Mouse (Mus musculus): Measurements from ENCODE around the gene Mpv17. TPM values are rescaled to one million over a fixed set of nuclear protein-coding genes. Genes with fewer than 3 reads are reported as not detected.

Mpv17 gene
- polyA plus RNA-seq, 1 experiment from 2014 or later = 59.0 TPM

- Histone ChIP-seq H3K4me2 (ENCODE audit: low read depth, low read length) (peak overlapping the region; percentile 80), H3K27me3 (ENCODE audit: control insufficient read depth, insufficient read depth, low read depth, low read length) (no peaks in the 10 kb centered on the region), H3K36me3 (ENCODE audit: control insufficient read depth, insufficient read depth, low read length) (peaks cover 18% of the 10 kb centered on the region), H3K9me3 (ENCODE audit: control insufficient read depth, low read length) (no peaks in the 10 kb centered on the region), H3K4me3 (ENCODE audit: low read length) (peak overlapping the region; percentile 72), H3K27ac (ENCODE audit: low read length) (peak overlapping the region; percentile 75; the same call in 1 of the 2 replicates), H3K4me1 (replicated peaks; ENCODE audit: control insufficient read depth, insufficient read depth, low read length) (peaks cover 5% of the 10 kb centered on the region), H3K9ac (ENCODE audit: low read length) (peak overlapping the region; percentile 81)
- peak; percentile 20 for ATAC-seq (ENCODE audit: low read depth)
- 25% methylated on average over 6 of the region's 6 CpGs for WGBS
Observed at GRCm38 (mm10) chr5:31153516-31154151, 417 bp downstream of the Mpv17 start.

GRCm38 (mm10) chr5:31151746-31152145, 2.3 kb downstream of the Mpv17 start:
- WGBS = 79% methylated on average over 3 of the region's 3 CpGs
- ATAC-seq (ENCODE audit: low read depth) = no peak

GRCm38 (mm10) chr5:31149781-31150180, 4.3 kb downstream of the Mpv17 start:
- H3K9ac ChIP-seq (ENCODE audit: low read length) = no peak overlapping the region
- no peaks in the 10 kb centered on the region for H3K27me3 ChIP-seq (ENCODE audit: control insufficient read depth, insufficient read depth, low read depth, low read length)
- H3K36me3 ChIP-seq (ENCODE audit: control insufficient read depth, insufficient read depth, low read length) = no peaks in the 10 kb centered on the region; the same call in 1 of the 2 replicates
- no peak for ATAC-seq (ENCODE audit: low read depth)
- peaks cover 5% of the 10 kb centered on the region for H3K4me1 ChIP-seq (replicated peaks; ENCODE audit: control insufficient read depth, insufficient read depth, low read length)
- no peak overlapping the region for H3K27ac ChIP-seq (ENCODE audit: low read length)
- no peak overlapping the region for H3K4me2 ChIP-seq (ENCODE audit: low read depth, low read length)
- 87% methylated on average over 4 of the region's 4 CpGs for WGBS
- H3K4me3 ChIP-seq (ENCODE audit: low read length) = no peak overlapping the region
- H3K9me3 ChIP-seq (ENCODE audit: control insufficient read depth, low read length) = no peaks in the 10 kb centered on the region

More at GRCm38 (mm10) chr5:31151746-31152145, 2.3 kb downstream of the Mpv17 start:
- no peaks in the 10 kb centered on the region for H3K9me3 ChIP-seq (ENCODE audit: control insufficient read depth, low read length)
- peaks cover 5% of the 10 kb centered on the region for H3K4me1 ChIP-seq (replicated peaks; ENCODE audit: control insufficient read depth, insufficient read depth, low read length)
- no peak overlapping the region for H3K4me3 ChIP-seq (ENCODE audit: low read length)
- no peak overlapping the region for H3K27ac ChIP-seq (ENCODE audit: low read length)
- peaks cover 1% of the 10 kb centered on the region; the same call in 1 of the 2 replicates for H3K36me3 ChIP-seq (ENCODE audit: control insufficient read depth, insufficient read depth, low read length)
- no peaks in the 10 kb centered on the region for H3K27me3 ChIP-seq (ENCODE audit: control insufficient read depth, insufficient read depth, low read depth, low read length)
- H3K9ac ChIP-seq (ENCODE audit: low read length) = no peak overlapping the region
- H3K4me2 ChIP-seq (ENCODE audit: low read depth, low read length) = no peak overlapping the region

GRCm38 (mm10) chr5:31138968-31139425, 15.1 kb downstream of the Mpv17 start:
- Histone ChIP-seq H3K36me3 (ENCODE audit: control insufficient read depth, insufficient read depth, low read length) (peaks cover 6% of the 10 kb centered on the region), H3K9me3 (ENCODE audit: control insufficient read depth, low read length) (no peaks in the 10 kb centered on the region), H3K27ac (ENCODE audit: low read length) (no peak overlapping the region), H3K27me3 (ENCODE audit: control insufficient read depth, insufficient read depth, low read depth, low read length) (peaks cover 55% of the 10 kb centered on the region), H3K9ac (ENCODE audit: low read length) (no peak overlapping the region), H3K4me1 (replicated peaks; ENCODE audit: control insufficient read depth, insufficient read depth, low read length) (peaks cover 7% of the 10 kb centered on the region; the same call in 1 of the 2 replicates), H3K4me2 (ENCODE audit: low read depth, low read length) (peak overlapping the region; percentile 11; the same call in 1 of the 2 replicates), H3K4me3 (ENCODE audit: low read length) (no peak overlapping the region; the same call in 1 of the 2 replicates)
- ATAC-seq (ENCODE audit: low read depth) = 0 out of 2 replicates have a peak, but pooled peaks have one; percentile 20
- 7% methylated on average over 9 of the region's 9 CpGs for WGBS

GRCm38 (mm10) chr5:31138241-31138967, 15.6 kb downstream of the Mpv17 start, which contains the start of gene Ucn:
Gene Ucn (minus strand): TSS chr5:31138829.
- no peak within 1 kb of the TSS for H3K27ac ChIP-seq (ENCODE audit: low read length)
- H3K4me1 ChIP-seq (replicated peaks; ENCODE audit: control insufficient read depth, insufficient read depth, low read length) = peaks cover 7% of the 10 kb centered on the region; the same call in 1 of the 2 replicates
- H3K27me3 ChIP-seq (ENCODE audit: control insufficient read depth, insufficient read depth, low read depth, low read length) = peaks cover 56% of the 10 kb centered on the region
- peak within 1 kb of the TSS; percentile 14; the same call in 1 of the 2 replicates for H3K4me3 ChIP-seq (ENCODE audit: low read length)
- peak; percentile 43; the same call in 1 of the 2 replicates for ATAC-seq (ENCODE audit: low read depth)
- 2% methylated on average over 48 of the region's 52 CpGs for WGBS
- peak within 1 kb of the TSS; percentile 11 for H3K4me2 ChIP-seq (ENCODE audit: low read depth, low read length)
- H3K9me3 ChIP-seq (ENCODE audit: control insufficient read depth, low read length) = no peaks in the 10 kb centered on the region
- peaks cover 4% of the 10 kb centered on the region; the same call in 1 of the 2 replicates for H3K36me3 ChIP-seq (ENCODE audit: control insufficient read depth, insufficient read depth, low read length)
- no peak within 1 kb of the TSS for H3K9ac ChIP-seq (ENCODE audit: low read length)

- Histone ChIP-seq H3K27me3 (ENCODE audit: control insufficient read depth, insufficient read depth, low read depth, low read length) (peaks cover 56% of the 10 kb centered on the region), H3K27ac (ENCODE audit: low read length) (no peak overlapping the region), H3K4me1 (replicated peaks; ENCODE audit: control insufficient read depth, insufficient read depth, low read length) (peaks cover 7% of the 10 kb centered on the region; the same call in 1 of the 2 replicates), H3K9me3 (ENCODE audit: control insufficient read depth, low read length) (no peaks in the 10 kb centered on the region), H3K9ac (ENCODE audit: low read length) (no peak overlapping the region), H3K4me2 (ENCODE audit: low read depth, low read length) (no peak overlapping the region), H3K4me3 (ENCODE audit: low read length) (no peak overlapping the region), H3K36me3 (ENCODE audit: control insufficient read depth, insufficient read depth, low read length) (0 out of 2 replicates have a peak, but pooled peaks cover 2% of the 10 kb centered on the region)
- WGBS = under 1% methylated on average over 13 of the region's 13 CpGs
- no peak for ATAC-seq (ENCODE audit: low read depth)
Observed at GRCm38 (mm10) chr5:31137658-31138057, 16.4 kb downstream of the Mpv17 start.

GRCm38 (mm10) chr5:31136730-31137424, 17.2 kb downstream of the Mpv17 start:
- Histone ChIP-seq H3K27ac (ENCODE audit: low read length) (no peak overlapping the region), H3K4me1 (replicated peaks; ENCODE audit: control insufficient read depth, insufficient read depth, low read length) (peaks cover 7% of the 10 kb centered on the region; the same call in 1 of the 2 replicates), H3K9me3 (ENCODE audit: control insufficient read depth, low read length) (no peaks in the 10 kb centered on the region), H3K4me2 (ENCODE audit: low read depth, low read length) (no peak overlapping the region), H3K27me3 (ENCODE audit: control insufficient read depth, insufficient read depth, low read depth, low read length) (peaks cover 56% of the 10 kb centered on the region), H3K36me3 (ENCODE audit: control insufficient read depth, insufficient read depth, low read length) (0 out of 2 replicates have a peak, but pooled peaks cover 2% of the 10 kb centered on the region), H3K4me3 (ENCODE audit: low read length) (no peak overlapping the region), H3K9ac (ENCODE audit: low read length) (no peak overlapping the region)
- ATAC-seq (ENCODE audit: low read depth) = no peak
- 1% methylated on average over 32 of the region's 33 CpGs for WGBS

GRCm38 (mm10) chr5:31126050-31126449, 28.0 kb downstream of the Mpv17 start:
- H3K9me3 ChIP-seq (ENCODE audit: control insufficient read depth, low read length) = no peaks in the 10 kb centered on the region
- no peak for ATAC-seq (ENCODE audit: low read depth)
- 36% methylated on average over 5 of the region's 5 CpGs for WGBS

More at GRCm38 (mm10) chr5:31126050-31126449, 28.0 kb downstream of the Mpv17 start:
- H3K9ac ChIP-seq (ENCODE audit: low read length) = no peak overlapping the region
- no peak overlapping the region for H3K27ac ChIP-seq (ENCODE audit: low read length)
- H3K27me3 ChIP-seq (ENCODE audit: control insufficient read depth, insufficient read depth, low read depth, low read length) = no peaks in the 10 kb centered on the region
- H3K4me3 ChIP-seq (ENCODE audit: low read length) = no peak overlapping the region
- H3K36me3 ChIP-seq (ENCODE audit: control insufficient read depth, insufficient read depth, low read length) = no peaks in the 10 kb centered on the region
- no peaks in the 10 kb centered on the region for H3K4me1 ChIP-seq (replicated peaks; ENCODE audit: control insufficient read depth, insufficient read depth, low read length)
- no peak overlapping the region for H3K4me2 ChIP-seq (ENCODE audit: low read depth, low read length)
